Comparison of ENCODE assay signal across 9 mouse cellular contexts in genomic region chr1:134331879-134332635, GRCm38 (mm10). TPM values are rescaled to one million over a fixed set of nuclear protein-coding genes. Genes with fewer than 3 reads are reported as not detected.
DNase-seq lines count a peak whose midpoint lies in the region; ATAC-seq and TF ChIP-seq lines count a peak whose summit lies in the region.
"Had no signal": no experiment of that assay in that cellular context is flagged by ENCODE, and none has a peak within 500 bp of the region (broad histone marks: within the 10 kb centered on the region; RNA-seq: fewer than 3 reads in every experiment).

No protein-coding gene starts in this region.

- intact Hi-C loops in heart, postnatal 10 days (cut with DNase I), result loop anchor here (1.0 to 5.0 kb wide), 4 partner anchors 28 to 212 kb away; no protein-coding TSS in a partner anchor

- H3K4me1 ChIP-seq in ES-Bruce4 (ENCODE audit: control insufficient read depth, insufficient read depth, low read length), result no peaks in the 10 kb centered on the region
- H3K4me1 ChIP-seq in bone marrow macrophage, adult 2 months (ENCODE audit: control insufficient read depth, insufficient read depth, low read length), result peaks cover 12% of the 10 kb centered on the region

- TF ChIP-seq EP300 in ES-Bruce4 (IDR thresholded peaks at IDR 0.05; ENCODE audit: insufficient read depth, low read depth, low read length), result no peak

- TF ChIP-seq CTCF in ES-Bruce4 (IDR thresholded peaks at IDR 0.05; ENCODE audit: low read depth, low read length), result peak; percentile 59
- peak; percentile 33; the same call in 1 of the 2 replicates for TF ChIP-seq CTCF in bone marrow macrophage, adult 2 months (IDR thresholded peaks at IDR 0.05; ENCODE audit: low read depth, low read length)

- no peak overlapping the region for H3K4me3 ChIP-seq in ES-Bruce4 (ENCODE audit: low read depth, low read length)
- peak overlapping the region; percentile 36 for H3K4me3 ChIP-seq in bone marrow macrophage, adult 2 months (ENCODE audit: insufficient read depth, low read length)

- H3K36me3 ChIP-seq in ES-Bruce4 (ENCODE audit: control insufficient read depth, insufficient read depth, low read length, poor library complexity, severe bottlenecking), result no peaks in the 10 kb centered on the region

- no peak overlapping the region for H3K9ac ChIP-seq in ES-Bruce4 (ENCODE audit: low read depth, poor library complexity, severe bottlenecking)

- no peaks in the 10 kb centered on the region for H3K27me3 ChIP-seq in ES-Bruce4 (ENCODE audit: control insufficient read depth, insufficient read depth, low read length, poor library complexity, severe bottlenecking)

- no peak for TF ChIP-seq POLR2A in ES-Bruce4 (IDR thresholded peaks at IDR 0.05; ENCODE audit: insufficient read depth, low read length)
- TF ChIP-seq POLR2A in bone marrow macrophage, adult 2 months (IDR thresholded peaks at IDR 0.05; ENCODE audit: borderline replicate concordance, low read depth, low read length), result no peak

- DNase-seq in heart, postnatal 10 days, result peak; percentile 86 to 93
- DNase-seq in layer of hippocampus, adult 9-10 months (ENCODE audit: low spot score), result peak; percentile 84
- DNase-seq in lung, postnatal 10 days, result peak; percentile 88
- DNase-seq in ovary, postnatal 14 days (ENCODE audit: low spot score), result peak; percentile 85
- DNase-seq in thymus, postnatal 14 days, result peak; percentile 77

- H3K9me3 ChIP-seq in ES-Bruce4 (replicated peaks; ENCODE audit: control insufficient read depth, insufficient read depth, low read length, poor library complexity, severe bottlenecking), result no peaks in the 10 kb centered on the region

- 0 out of 2 replicates have a peak, but pooled peaks have one; percentile 45 for ATAC-seq in erythroid progenitor cell, adult 5-6 weeks (replicated peaks; ENCODE audit: low FRiP score, poor library complexity, severe bottlenecking)

- no peak overlapping the region for H3K27ac ChIP-seq in ES-Bruce4 (ENCODE audit: insufficient read depth, low read length)
- peak overlapping the region; percentile 41 for H3K27ac ChIP-seq in bone marrow macrophage, adult 2 months (ENCODE audit: insufficient read depth, low read depth, low read length)

RNA-seq across cellular contexts. Expression of gene Ppfia4, which starts 0.7 kb away (rescaled TPM):
- polyA plus RNA-seq in ES-Bruce4 (2011; ENCODE audit: insufficient read depth, insufficient read length, low read depth, missing spikeins), result 8.8 and 11.0 TPM in 2 replicates
- polyA plus RNA-seq in bone marrow macrophage, adult 2 months (2012; ENCODE audit: insufficient read depth, insufficient read length, missing spikeins), result 28.4 and 32.9 TPM in 2 replicates
- 0.42 and 0.72 TPM in 2 replicates for total RNA-seq in erythroid progenitor cell, adult 5-6 weeks (2015; ENCODE audit: low replicate concordance)
- 3.0 TPM in 1 of 2 replicates, not detected in the other for total RNA-seq in erythroid progenitor cell, adult 5-6 weeks (2017; ENCODE audit: low replicate concordance)
- 1 to 10 TPM; 3.4 to 3.7 TPM for total RNA-seq in heart, postnatal 10 days (2021)

RNA-seq across cellular contexts. Expression of gene Tmem183a, which starts 29.7 kb away (rescaled TPM):
- 105 and 110 TPM in 2 replicates for polyA plus RNA-seq in ES-Bruce4 (2011; ENCODE audit: insufficient read depth, insufficient read length, low read depth, missing spikeins)
- 36.6 and 39.4 TPM in 2 replicates for polyA plus RNA-seq in bone marrow macrophage, adult 2 months (2012; ENCODE audit: insufficient read depth, insufficient read length, missing spikeins)
- total RNA-seq in erythroid progenitor cell, adult 5-6 weeks (2015; ENCODE audit: low replicate concordance), result 52.0 and 62.3 TPM in 2 replicates
- total RNA-seq in erythroid progenitor cell, adult 5-6 weeks (2017; ENCODE audit: low replicate concordance), result 72.4 and 84.7 TPM in 2 replicates
- 10 to 100 TPM; 24.2 to 25.7 TPM for total RNA-seq in heart, postnatal 10 days (2021)

RNA-seq across cellular contexts. Expression of gene Myog, which starts 42.3 kb away (rescaled TPM):
- polyA plus RNA-seq in ES-Bruce4 (2011; ENCODE audit: insufficient read depth, insufficient read length, low read depth, missing spikeins), result not detected in 2 replicates
- polyA plus RNA-seq in bone marrow macrophage, adult 2 months (2012; ENCODE audit: insufficient read depth, insufficient read length, missing spikeins), result not detected in 2 replicates
- total RNA-seq in erythroid progenitor cell, adult 5-6 weeks (2015; ENCODE audit: low replicate concordance), result not detected in 2 replicates
- not detected in 2 replicates for total RNA-seq in erythroid progenitor cell, adult 5-6 weeks (2017; ENCODE audit: low replicate concordance)
- not detected for total RNA-seq in heart, postnatal 10 days (2021)
- total RNA-seq: layer of hippocampus, adult 8-10 months had no signal

RNA-seq across cellular contexts. Expression of gene 4933406M09Rik, which starts 53.7 kb away (rescaled TPM):
- not detected in 2 replicates for polyA plus RNA-seq in ES-Bruce4 (2011; ENCODE audit: insufficient read depth, insufficient read length, low read depth, missing spikeins)
- polyA plus RNA-seq in bone marrow macrophage, adult 2 months (2012; ENCODE audit: insufficient read depth, insufficient read length, missing spikeins), result not detected in 2 replicates
- not detected in 2 replicates for total RNA-seq in erythroid progenitor cell, adult 5-6 weeks (2015; ENCODE audit: low replicate concordance)
- not detected in 2 replicates for total RNA-seq in erythroid progenitor cell, adult 5-6 weeks (2017; ENCODE audit: low replicate concordance)
- total RNA-seq in heart, postnatal 10 days (2021), result not detected
- total RNA-seq: layer of hippocampus, adult 8-10 months had no signal
